Mouse (Mus musculus) ovary, postnatal 36 days (tissue): ENCODE measurements at regions not wholly inside any gene's neighbourhood (a gene's known extent, or its start where the extent isn't known, plus 50 kb on each side); places are given as distances from the start of the nearest gene placed in this dataset.

Source experiments
- DNase-seq: peaks from one replicate; pipeline ENCODE4 v3.0.0; 2022; ENCODE audit warnings: low spot score, mixed read lengths

GRCm38 (mm10) chr16:95814513-95815118, 112.7 kb downstream of the Ets2 start:
- peak; percentile 61 for DNase-seq

- DNase-seq, result peak; percentile 86
These were observed 109.2 kb downstream of the Ets2 start for GRCm38 (mm10) chr16:95811092-95811491.

- DNase-seq, result no peak
These were observed 107.4 kb downstream of the Ets2 start for GRCm38 (mm10) chr16:95809127-95809876.

GRCm38 (mm10) chr16:95806510-95806909, 104.6 kb downstream of the Ets2 start:
- no peak for DNase-seq

GRCm38 (mm10) chr16:95804199-95804598, 102.3 kb downstream of the Ets2 start:
- no peak for DNase-seq

GRCm38 (mm10) chr16:95802641-95803040, 100.8 kb downstream of the Ets2 start:
- DNase-seq, result no peak

GRCm38 (mm10) chr16:95802207-95802606, 100.3 kb downstream of the Ets2 start:
- no peak for DNase-seq

- no peak for DNase-seq
These were observed 99.1 kb downstream of the Ets2 start for GRCm38 (mm10) chr16:95800911-95801442.

GRCm38 (mm10) chr16:95798582-95798981, 96.7 kb downstream of the Ets2 start:
- DNase-seq, result no peak

GRCm38 (mm10) chr16:95798099-95798498, 96.2 kb downstream of the Ets2 start:
- no peak for DNase-seq

- DNase-seq, result no peak
These were observed 95.3 kb downstream of the Ets2 start for GRCm38 (mm10) chr16:95797141-95797540.

GRCm38 (mm10) chr16:95794876-95795275, 93.0 kb downstream of the Ets2 start:
- no peak for DNase-seq

- no peak for DNase-seq
These were observed 92.4 kb downstream of the Ets2 start for GRCm38 (mm10) chr16:95794281-95794727.

- DNase-seq, result no peak
These were observed 88.8 kb downstream of the Ets2 start for GRCm38 (mm10) chr16:95790691-95791090.

- no peak for DNase-seq
These were observed 87.7 kb downstream of the Ets2 start for GRCm38 (mm10) chr16:95789548-95789947.

- DNase-seq, result no peak
These were observed 79.8 kb downstream of the Ets2 start for GRCm38 (mm10) chr16:95781681-95782080.

GRCm38 (mm10) chr16:95780431-95780830, 78.6 kb downstream of the Ets2 start:
- DNase-seq, result no peak

- no peak for DNase-seq
These were observed 77.2 kb downstream of the Ets2 start for GRCm38 (mm10) chr16:95778845-95779722.

GRCm38 (mm10) chr16:95778173-95778572, 76.3 kb downstream of the Ets2 start:
- no peak for DNase-seq

GRCm38 (mm10) chr16:95776610-95777363, 74.9 kb downstream of the Ets2 start:
- DNase-seq, result no peak

- no peak for DNase-seq
These were observed 74.1 kb downstream of the Ets2 start for GRCm38 (mm10) chr16:95776010-95776409.

- DNase-seq, result no peak
These were observed 73.5 kb downstream of the Ets2 start for GRCm38 (mm10) chr16:95775361-95775760.
